Mouse (Mus musculus): ENCODE data around the gene Zbtb9. TPM values are rescaled to one million over a fixed set of nuclear protein-coding genes. Genes with fewer than 3 reads are reported as not detected.

Gene Zbtb9
- polyA plus RNA-seq, 1 experiment from 2014 or later = 11.1 TPM

DNA sequence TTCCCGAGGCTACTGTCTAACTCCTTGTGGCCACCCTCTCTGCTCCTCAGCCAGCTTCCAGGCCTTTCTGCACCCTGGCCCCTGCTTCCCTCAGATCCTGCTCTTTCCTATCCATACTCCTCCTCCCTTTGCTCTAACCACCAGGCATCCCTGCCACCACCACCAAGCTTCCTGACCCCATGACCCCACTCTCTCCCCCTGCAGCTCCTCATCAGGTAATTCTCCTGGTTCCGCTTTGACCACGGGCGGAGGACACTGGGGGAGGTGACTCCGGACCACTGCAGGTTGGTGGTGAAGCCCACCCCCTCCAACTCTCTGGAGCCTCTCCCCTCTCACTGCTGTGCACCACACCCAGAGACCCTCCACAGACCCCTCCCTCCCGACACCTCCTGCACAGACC is 5.5 kb upstream of the Zbtb9 start:
- no peak for DNase-seq (ENCODE audit: low spot score)
- Histone ChIP-seq H3K9me3 (replicated peaks; ENCODE audit: low read length) (no peaks in the 10 kb centered on the region), H3K4me1 (replicated peaks; ENCODE audit: insufficient read depth, low read length) (peaks cover 9% of the 10 kb centered on the region; the same call in 1 of the 2 replicates), H3K9ac (ENCODE audit: low read depth, low read length) (no peak overlapping the region), H3K27me3 (ENCODE audit: insufficient read depth, low read length) (no peaks in the 10 kb centered on the region), H3K27ac (no peak overlapping the region), H3K36me3 (ENCODE audit: insufficient read depth, low read length) (peaks cover 14% of the 10 kb centered on the region; the same call in 1 of the 2 replicates), H3K4me3 (replicated peaks; ENCODE audit: low read depth, low read length) (no peak overlapping the region), H3K4me2 (ENCODE audit: low read length) (no peak overlapping the region)
- no peak for ATAC-seq (replicated peaks; ENCODE audit: low FRiP score, low read depth)
- WGBS = 88% methylated on average over 6 of the region's 6 CpGs
- TF ChIP-seq CTCF (IDR thresholded peaks at IDR 0.05; ENCODE audit: low read depth) = no peak

DNA sequence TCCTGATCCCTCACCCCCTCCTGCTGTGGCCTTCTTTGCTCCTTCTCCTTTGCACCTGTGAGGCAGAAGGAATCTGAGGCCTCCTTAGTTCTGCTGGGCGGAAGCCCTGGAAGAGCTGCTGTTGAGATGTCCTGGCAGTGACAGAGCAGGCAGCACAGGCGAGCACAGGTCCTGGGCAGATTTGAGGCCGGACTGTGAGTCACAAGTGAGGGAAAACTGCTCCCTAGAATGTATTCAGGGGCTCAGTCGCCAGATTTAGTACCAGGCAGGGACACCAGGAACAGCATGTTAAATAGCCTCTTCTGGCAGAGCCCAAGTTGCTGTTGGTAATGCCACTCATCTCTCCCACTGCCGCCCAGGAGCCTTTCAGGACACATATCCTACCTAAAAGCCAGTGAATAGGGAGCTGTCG is 4.8 kb upstream of the Zbtb9 start:
- peaks cover 9% of the 10 kb centered on the region; the same call in 1 of the 2 replicates for H3K36me3 ChIP-seq (ENCODE audit: insufficient read depth, low read length)
- no peaks in the 10 kb centered on the region for H3K9me3 ChIP-seq (replicated peaks; ENCODE audit: low read length)
- no peak overlapping the region for H3K4me2 ChIP-seq (ENCODE audit: low read length)
- H3K27ac ChIP-seq = no peak overlapping the region
- no peak for TF ChIP-seq CTCF (IDR thresholded peaks at IDR 0.05; ENCODE audit: low read depth)
- no peaks in the 10 kb centered on the region for H3K27me3 ChIP-seq (ENCODE audit: insufficient read depth, low read length)
- 85% methylated on average over 6 of the region's 6 CpGs for WGBS
- no peak for ATAC-seq (replicated peaks; ENCODE audit: low FRiP score, low read depth)
- no peak overlapping the region for H3K4me3 ChIP-seq (replicated peaks; ENCODE audit: low read depth, low read length)
- H3K9ac ChIP-seq (ENCODE audit: low read depth, low read length) = no peak overlapping the region
- H3K4me1 ChIP-seq (replicated peaks; ENCODE audit: insufficient read depth, low read length) = peaks cover 9% of the 10 kb centered on the region; the same call in 1 of the 2 replicates
- DNase-seq (ENCODE audit: low spot score) = no peak

DNA sequence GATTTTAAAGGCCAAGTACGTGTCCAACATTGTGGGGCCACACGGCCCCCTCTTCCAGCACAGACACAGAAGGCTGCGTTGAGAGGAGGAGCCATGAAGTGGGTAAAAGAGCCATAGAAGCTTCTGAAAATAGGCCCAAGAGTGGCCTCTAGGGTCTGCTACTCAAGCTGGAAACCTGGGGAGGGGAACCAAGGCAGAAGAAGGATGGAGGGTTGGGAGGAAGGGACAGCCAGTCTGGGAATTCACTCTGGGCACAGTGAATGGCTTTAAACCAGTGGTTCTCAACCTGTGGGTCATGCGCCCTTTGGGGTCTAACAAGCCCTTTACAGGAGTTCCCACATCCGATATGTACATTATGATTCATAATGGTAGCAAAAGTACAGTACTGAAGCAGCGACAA is 3.7 kb upstream of the Zbtb9 start:
- peaks cover 17% of the 10 kb centered on the region for H3K4me1 ChIP-seq (replicated peaks; ENCODE audit: insufficient read depth, low read length)
- TF ChIP-seq CTCF (IDR thresholded peaks at IDR 0.05; ENCODE audit: low read depth) = no peak
- no peak overlapping the region for H3K27ac ChIP-seq
- ATAC-seq (replicated peaks; ENCODE audit: low FRiP score, low read depth) (no peak), DNase-seq (ENCODE audit: low spot score) (no peak)
- 85% methylated on average over 6 of the region's 6 CpGs for WGBS
- H3K4me2 ChIP-seq (ENCODE audit: low read length) = no peak overlapping the region
- H3K9ac ChIP-seq (ENCODE audit: low read depth, low read length) = no peak overlapping the region
- no peaks in the 10 kb centered on the region for H3K9me3 ChIP-seq (replicated peaks; ENCODE audit: low read length)
- no peaks in the 10 kb centered on the region for H3K27me3 ChIP-seq (ENCODE audit: insufficient read depth, low read length)
- H3K4me3 ChIP-seq (replicated peaks; ENCODE audit: low read depth, low read length) = no peak overlapping the region
- peaks cover 9% of the 10 kb centered on the region; the same call in 1 of the 2 replicates for H3K36me3 ChIP-seq (ENCODE audit: insufficient read depth, low read length)

DNA sequence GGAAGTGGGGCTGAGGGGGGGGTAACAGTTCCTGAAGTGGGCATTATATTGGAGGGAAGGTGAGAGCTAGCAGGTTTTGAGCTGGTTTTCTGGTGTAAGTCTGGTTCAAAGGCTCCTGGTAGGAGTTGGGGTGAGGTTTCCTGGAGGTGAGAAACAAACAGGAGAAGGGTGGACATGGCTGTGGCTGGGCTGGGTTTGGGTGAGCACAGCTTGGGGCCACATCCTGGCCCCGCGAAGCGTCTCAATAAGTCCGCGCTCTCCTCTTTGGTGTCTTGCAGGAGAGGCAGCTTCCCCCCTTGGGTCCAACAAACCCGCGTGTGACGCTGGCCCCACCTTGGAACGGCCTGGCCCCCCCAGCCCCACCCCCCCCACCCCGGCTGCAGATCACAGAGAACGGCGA is 2.7 kb upstream of the Zbtb9 start:
- 86% methylated on average over 12 of the region's 12 CpGs for WGBS

DNA sequence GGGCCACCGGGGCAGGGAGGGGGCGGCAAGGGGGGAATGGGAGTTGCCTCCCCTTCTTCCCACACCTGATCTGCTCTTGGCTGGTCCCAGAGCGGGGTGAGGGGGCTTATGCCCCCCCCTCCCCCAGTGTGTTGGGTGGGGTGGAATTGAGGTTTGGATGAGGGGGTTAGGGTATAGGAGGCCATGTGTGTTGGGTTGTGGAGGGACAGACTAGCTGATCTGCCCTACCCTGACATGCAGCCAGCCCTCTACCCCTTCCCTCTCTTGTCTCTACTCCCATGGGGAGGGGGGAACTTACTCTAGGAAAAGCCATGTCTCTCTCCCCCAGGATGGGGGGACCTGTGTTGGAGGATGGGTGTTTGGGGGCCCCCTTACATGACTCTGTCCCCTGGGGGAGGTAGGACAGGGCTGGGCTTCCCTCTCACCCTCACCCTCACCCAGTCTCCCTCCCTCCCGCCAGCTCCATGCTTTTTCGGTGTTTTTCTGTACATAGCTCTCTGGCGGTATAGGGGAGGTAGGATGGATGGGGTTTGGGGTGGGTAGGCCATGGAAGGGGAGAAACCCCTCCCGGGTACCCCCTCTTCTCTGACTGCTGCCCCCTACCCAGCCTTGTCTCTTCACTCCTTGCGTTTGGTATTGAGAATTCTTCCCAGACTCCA is 1.6 kb upstream of the Zbtb9 start:
- no peaks in the 10 kb centered on the region for H3K9me3 ChIP-seq (replicated peaks; ENCODE audit: low read length)
- H3K9ac ChIP-seq (ENCODE audit: low read depth, low read length) = peak overlapping the region; percentile 15; the same call in 1 of the 2 replicates
- ATAC-seq (replicated peaks; ENCODE audit: low FRiP score, low read depth) (no peak), DNase-seq (ENCODE audit: low spot score) (no peak)
- no peak for TF ChIP-seq CTCF (IDR thresholded peaks at IDR 0.05; ENCODE audit: low read depth)
- WGBS = 58% methylated on average over 7 of the region's 8 CpGs
- no peak overlapping the region for H3K4me3 ChIP-seq (replicated peaks; ENCODE audit: low read depth, low read length)
- H3K4me2 ChIP-seq (ENCODE audit: low read length) = peak overlapping the region; percentile 88; the same call in 1 of the 2 replicates
- peaks cover 3% of the 10 kb centered on the region; the same call in 1 of the 2 replicates for H3K36me3 ChIP-seq (ENCODE audit: insufficient read depth, low read length)
- no peak overlapping the region for H3K27ac ChIP-seq
- H3K27me3 ChIP-seq (ENCODE audit: insufficient read depth, low read length) = no peaks in the 10 kb centered on the region
- H3K4me1 ChIP-seq (replicated peaks; ENCODE audit: insufficient read depth, low read length) = peaks cover 17% of the 10 kb centered on the region

More for the DNA sequence above, 2.7 kb upstream of the Zbtb9 start:
- Histone ChIP-seq H3K4me3 (replicated peaks; ENCODE audit: low read depth, low read length) (no peak overlapping the region), H3K9me3 (replicated peaks; ENCODE audit: low read length) (no peaks in the 10 kb centered on the region), H3K4me2 (ENCODE audit: low read length) (no peak overlapping the region), H3K27ac (no peak overlapping the region), H3K36me3 (ENCODE audit: insufficient read depth, low read length) (0 out of 2 replicates have a peak, but pooled peaks cover 4% of the 10 kb centered on the region), H3K4me1 (replicated peaks; ENCODE audit: insufficient read depth, low read length) (peaks cover 17% of the 10 kb centered on the region), H3K9ac (ENCODE audit: low read depth, low read length) (no peak overlapping the region), H3K27me3 (ENCODE audit: insufficient read depth, low read length) (no peaks in the 10 kb centered on the region)
- DNase-seq (ENCODE audit: low spot score) = no peak
- TF ChIP-seq CTCF (IDR thresholded peaks at IDR 0.05; ENCODE audit: low read depth) = no peak
- no peak for ATAC-seq (replicated peaks; ENCODE audit: low FRiP score, low read depth)

DNA sequence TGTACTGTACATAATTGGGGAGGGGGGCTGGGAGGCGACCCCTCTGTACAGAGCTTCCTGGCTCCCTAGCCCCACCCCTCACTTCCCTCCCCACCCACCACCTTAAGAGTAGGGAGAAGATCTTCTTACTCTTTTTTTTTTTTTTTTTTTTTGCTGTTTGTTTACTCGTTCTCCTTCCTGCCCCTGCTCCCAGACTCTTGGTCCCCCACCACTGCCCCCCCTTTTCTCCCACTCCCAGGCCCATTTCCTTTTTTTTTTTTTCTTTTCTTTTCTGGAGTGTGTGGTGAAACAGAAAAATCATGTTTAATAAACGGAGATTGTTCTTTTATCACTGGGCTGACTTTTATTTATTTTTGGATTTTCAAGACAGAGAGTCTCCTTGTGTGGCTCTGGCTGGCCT is 860 bp upstream of the Zbtb9 start:
- no peak for TF ChIP-seq CTCF (IDR thresholded peaks at IDR 0.05; ENCODE audit: low read depth)
- WGBS = 2% methylated on average over 3 of the region's 3 CpGs
- Histone ChIP-seq H3K4me3 (replicated peaks; ENCODE audit: low read depth, low read length) (peak overlapping the region; percentile 80), H3K36me3 (ENCODE audit: insufficient read depth, low read length) (peaks cover 7% of the 10 kb centered on the region; the same call in 1 of the 2 replicates), H3K27me3 (ENCODE audit: insufficient read depth, low read length) (no peaks in the 10 kb centered on the region), H3K4me1 (replicated peaks; ENCODE audit: insufficient read depth, low read length) (peaks cover 17% of the 10 kb centered on the region), H3K27ac (peak overlapping the region; percentile 86), H3K9me3 (replicated peaks; ENCODE audit: low read length) (no peaks in the 10 kb centered on the region), H3K9ac (ENCODE audit: low read depth, low read length) (peak overlapping the region; percentile 79), H3K4me2 (ENCODE audit: low read length) (peak overlapping the region; percentile 88)
- ATAC-seq (replicated peaks; ENCODE audit: low FRiP score, low read depth) (no peak), DNase-seq (ENCODE audit: low spot score) (no peak)
